Mouse (Mus musculus) myocyte (in vitro differentiated cells): Measurements from ENCODE around the gene Brms1.

Experiments used
- CEBPB ChIP-seq: IDR thresholded peaks from 2 replicates; pipeline ENCODE4 v1.6.1; 2011; ENCODE audit warnings: mild to moderate bottlenecking, moderate library complexity; ENCODE audit not compliant: poor library complexity, insufficient read depth, severe bottlenecking
- MAX ChIP-seq: IDR thresholded peaks from one replicate; pipeline ENCODE4 v1.6.1; 2011; ENCODE audit warnings: low read depth, mild to moderate bottlenecking, control low read depth
- MYOD1 ChIP-seq, 3 experiments: IDR thresholded peaks; one replicate each; pipeline ENCODE4 v1.6.1; 2011; ENCODE audit warnings: control low read depth in 2 of 3, low read depth in 2 of 3, mild to moderate bottlenecking in 2 of 3, moderate library complexity in 1 of 3; ENCODE audit not compliant: insufficient read length in 2 of 3, control insufficient read depth in 1 of 3
- POLR2A ChIP-seq: IDR thresholded peaks from one replicate; pipeline ENCODE4 v1.6.1; 2011; ENCODE audit warnings: low read depth, mild to moderate bottlenecking, control low read depth, moderate library complexity; ENCODE audit not compliant: insufficient read length
- POLR2AphosphoS2 ChIP-seq: IDR thresholded peaks from one replicate; pipeline ENCODE4 v1.6.1; 2011; ENCODE audit warnings: low read depth, control low read depth; ENCODE audit not compliant: insufficient read length
- SRF ChIP-seq: IDR thresholded peaks from one replicate; pipeline ENCODE4 v1.6.1; 2011; ENCODE audit warnings: low read depth; ENCODE audit not compliant: control insufficient read depth, insufficient read length
- USF1 ChIP-seq: IDR thresholded peaks from one replicate; pipeline ENCODE4 v1.6.1; 2011; ENCODE audit warnings: low read depth, mild to moderate bottlenecking, control low read depth, moderate library complexity

- TF ChIP-seq MYOD1 (IDR thresholded peaks at IDR 0.05; ENCODE audit: control insufficient read depth in 1 of 3, insufficient read length in 2 of 3, low read depth in 2 of 3), result peak in 1 of 3 experiments; percentile 44
- no peak for TF ChIP-seq USF1
- peak; percentile 68 for TF ChIP-seq POLR2AphosphoS2
- TF ChIP-seq MAX, result no peak
- TF ChIP-seq POLR2A, result no peak
- TF ChIP-seq SRF, result no peak
- TF ChIP-seq CEBPB, result no peak
Measured at GRCm38 (mm10) chr19:5095887-5096474, 54.8 kb downstream of the Brms1 start.
